Mouse (Mus musculus): ENCODE results near the gene Topors. TPM values are rescaled to one million over a fixed set of nuclear protein-coding genes. Genes with fewer than 3 reads are reported as not detected.
"Not testable (repeated sequence)": the region's sequence is repeated elsewhere in the genome, so short reads cannot be mapped to it uniquely, and the experiment has no call there.

Topors gene
- polyA plus RNA-seq (2015; fragmentation: Nextera tagmentation; extraction: Ambion mirVana): 35.0 and 36.7 TPM in 2 replicates

DNA sequence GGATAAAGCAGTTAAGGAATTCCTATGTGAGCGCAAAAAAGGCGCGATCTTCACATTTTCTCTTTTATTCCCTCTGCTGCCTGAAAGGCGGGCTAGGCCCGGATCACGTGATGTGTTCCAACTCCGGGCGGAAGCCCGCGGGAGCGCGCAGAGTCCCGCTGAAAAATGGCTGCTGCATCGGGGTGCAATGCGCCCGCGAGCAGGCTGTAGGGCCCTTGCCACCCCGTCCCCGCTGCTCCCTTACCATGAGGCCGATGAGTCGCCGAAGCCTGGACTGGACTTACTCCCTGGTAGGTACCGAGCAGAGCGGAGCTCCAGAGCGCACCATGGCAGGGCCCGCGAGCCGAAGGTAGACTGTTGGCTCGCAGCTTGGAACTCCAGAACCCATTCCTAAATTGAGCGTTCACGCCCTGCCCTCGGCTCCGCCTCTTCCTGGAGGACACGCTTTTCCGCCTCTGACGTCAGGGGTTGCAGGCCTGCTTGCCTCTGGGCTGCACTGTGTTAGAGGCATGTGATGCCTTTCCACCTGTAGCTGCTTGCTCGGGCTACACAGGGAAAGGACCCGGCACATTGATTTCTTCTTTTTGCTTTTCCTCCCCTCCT lies at the start of gene Topors, which contains the start of gene Smim27:
Gene Topors (minus strand): TSS at position 421 of the 603 bp plus-strand sequence.
Gene Smim27 (plus strand): TSS at position 150 of the 603 bp plus-strand sequence.
- Histone ChIP-seq H3K36me3 (peaks cover 3% of the 10 kb centered on the region; the same call in 1 of the 2 replicates), H3K27me3 (no peaks in the 10 kb centered on the region), H3K9me3 (no peaks in the 10 kb centered on the region), H3K27ac (peak within 1 kb of the TSS; percentile 88), H3K4me1 (replicated peaks) (peaks cover 27% of the 10 kb centered on the region), H3K4me3 (replicated peaks) (peak within 1 kb of the TSS; percentile 89), H3K9ac (replicated peaks) (peak within 1 kb of the TSS; percentile 88), H3K4me2 (replicated peaks) (peak within 1 kb of the TSS; percentile 91)
- peak; percentile 95 for ATAC-seq
- under 1% methylated on average over 38 of the region's 38 CpGs for WGBS

DNA sequence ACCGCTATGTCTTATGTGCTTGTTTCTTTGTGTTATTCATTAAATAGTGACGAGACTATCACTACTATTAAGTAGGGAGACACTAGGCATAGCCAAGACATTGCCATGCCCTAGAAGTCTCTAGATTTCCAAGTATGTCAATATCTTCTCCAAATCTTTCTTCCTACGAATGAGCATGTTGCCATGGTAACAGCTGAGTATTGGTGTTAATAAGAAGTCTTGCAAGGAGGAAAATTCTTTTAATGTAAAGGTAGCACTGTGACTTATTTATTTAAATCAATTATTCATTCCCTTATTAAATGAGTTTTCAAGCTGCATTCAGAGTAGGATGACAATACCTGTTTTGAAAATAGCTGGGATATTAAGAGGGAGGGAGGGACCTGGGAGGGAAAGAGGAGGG lies 47.8 kb upstream of the Topors start:
- Histone ChIP-seq H3K27ac (no peak overlapping the region), H3K4me3 (replicated peaks) (no peak overlapping the region), H3K9me3 (no peaks in the 10 kb centered on the region), H3K9ac (replicated peaks) (no peak overlapping the region), H3K36me3 (no peaks in the 10 kb centered on the region), H3K4me2 (replicated peaks) (no peak overlapping the region), H3K27me3 (no peaks in the 10 kb centered on the region), H3K4me1 (replicated peaks) (no peaks in the 10 kb centered on the region)
- WGBS: 68% methylated on average over 3 of the region's 3 CpGs
- no peak for ATAC-seq

DNA sequence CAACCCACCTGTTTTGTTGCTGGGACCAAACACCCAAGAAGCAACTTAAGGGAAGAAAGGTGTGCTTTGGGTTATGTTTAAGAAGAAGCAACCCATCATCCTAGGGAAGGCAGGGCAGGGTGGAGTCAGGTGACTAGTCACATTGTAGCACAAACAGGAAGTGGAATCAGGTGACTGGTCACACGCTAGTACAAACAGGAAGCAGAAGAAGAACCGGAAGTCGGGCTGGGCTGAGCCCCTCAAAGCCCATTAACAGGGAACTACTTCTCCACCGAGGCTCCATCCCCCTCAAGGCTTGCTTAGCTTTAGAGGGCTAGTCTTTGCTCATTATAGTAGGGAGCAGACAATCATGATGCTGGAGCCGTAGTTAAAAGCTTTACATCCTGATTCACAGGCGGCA lies 43.4 kb upstream of the Topors start:
- no peak overlapping the region for H3K4me3 ChIP-seq (replicated peaks)
- no peak for ATAC-seq
- H3K4me1 ChIP-seq (replicated peaks): peaks cover 3% of the 10 kb centered on the region; the same call in 1 of the 2 replicates
- no peak overlapping the region for H3K4me2 ChIP-seq (replicated peaks)
- 90% methylated on average over 6 of the region's 6 CpGs for WGBS
- H3K27me3 ChIP-seq: no peaks in the 10 kb centered on the region
- H3K27ac ChIP-seq: no peak overlapping the region
- no peaks in the 10 kb centered on the region for H3K9me3 ChIP-seq
- H3K36me3 ChIP-seq: no peaks in the 10 kb centered on the region
- no peak overlapping the region for H3K9ac ChIP-seq (replicated peaks)

DNA sequence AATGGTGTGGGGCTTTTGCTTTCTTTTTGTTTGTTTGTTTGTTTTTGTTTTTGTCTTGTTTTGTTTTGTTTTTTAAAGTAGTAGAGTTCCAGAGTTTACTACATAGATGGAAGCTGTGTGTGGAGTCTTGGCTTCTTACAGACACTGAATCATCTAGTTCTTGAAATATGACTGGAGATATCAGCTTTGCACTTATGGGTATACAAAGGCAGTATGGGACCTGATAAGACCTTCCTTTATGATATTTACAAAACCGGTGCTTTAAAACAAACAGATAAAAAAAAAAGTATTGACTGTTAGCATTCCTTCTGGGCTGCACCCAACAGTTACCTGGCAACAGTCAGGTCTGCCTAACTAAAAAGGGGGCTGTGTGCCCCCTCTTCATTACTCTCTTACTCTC lies 42.6 kb upstream of the Topors start:
- no peaks in the 10 kb centered on the region for H3K27me3 ChIP-seq
- no peaks in the 10 kb centered on the region for H3K9me3 ChIP-seq
- no peak overlapping the region for H3K27ac ChIP-seq
- ATAC-seq: no peak
- 88% methylated on average over 1 of the region's 1 CpGs for WGBS
- H3K9ac ChIP-seq (replicated peaks): no peak overlapping the region
- H3K4me3 ChIP-seq (replicated peaks): no peak overlapping the region
- H3K4me2 ChIP-seq (replicated peaks): no peak overlapping the region
- no peaks in the 10 kb centered on the region for H3K36me3 ChIP-seq
- peaks cover 3% of the 10 kb centered on the region; the same call in 1 of the 2 replicates for H3K4me1 ChIP-seq (replicated peaks)

DNA sequence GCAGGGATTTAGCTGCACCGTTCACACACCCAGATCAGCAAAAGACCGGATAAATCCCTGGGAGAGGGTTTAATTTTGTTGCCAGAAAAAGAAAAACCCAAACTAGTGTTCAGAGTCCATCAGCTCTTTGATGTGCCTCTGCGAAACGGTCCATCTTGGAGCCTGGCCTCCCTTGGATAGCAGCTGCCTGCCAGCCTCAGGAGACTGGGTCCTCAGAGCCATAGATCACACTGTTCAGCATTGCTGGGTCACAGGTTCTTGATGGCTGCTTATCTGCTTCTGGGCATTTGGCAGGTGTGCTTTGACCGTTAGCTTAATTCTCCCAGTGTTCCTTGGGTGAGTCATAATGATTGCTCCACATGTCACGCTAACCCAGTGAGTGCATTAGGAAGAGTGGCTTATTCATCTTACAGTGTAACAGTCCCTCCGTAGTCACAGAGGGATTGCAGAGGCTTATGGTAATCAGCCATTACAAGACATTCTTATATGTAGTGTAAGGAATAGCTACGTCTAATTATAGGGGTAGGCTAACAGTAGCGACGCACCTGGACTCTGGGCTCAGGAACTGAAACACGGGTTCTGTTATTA lies 41.2 kb upstream of the Topors start:
- peaks cover 3% of the 10 kb centered on the region; the same call in 1 of the 2 replicates for H3K4me1 ChIP-seq (replicated peaks)
- H3K4me3 ChIP-seq (replicated peaks): no peak overlapping the region
- H3K27me3 ChIP-seq: no peaks in the 10 kb centered on the region
- no peaks in the 10 kb centered on the region for H3K36me3 ChIP-seq
- WGBS: 60% methylated on average over 11 of the region's 11 CpGs
- no peak overlapping the region for H3K9ac ChIP-seq (replicated peaks)
- peak; percentile 55; the same call in 1 of the 2 replicates for ATAC-seq
- H3K4me2 ChIP-seq (replicated peaks): no peak overlapping the region
- no peak overlapping the region for H3K27ac ChIP-seq
- no peaks in the 10 kb centered on the region for H3K9me3 ChIP-seq

DNA sequence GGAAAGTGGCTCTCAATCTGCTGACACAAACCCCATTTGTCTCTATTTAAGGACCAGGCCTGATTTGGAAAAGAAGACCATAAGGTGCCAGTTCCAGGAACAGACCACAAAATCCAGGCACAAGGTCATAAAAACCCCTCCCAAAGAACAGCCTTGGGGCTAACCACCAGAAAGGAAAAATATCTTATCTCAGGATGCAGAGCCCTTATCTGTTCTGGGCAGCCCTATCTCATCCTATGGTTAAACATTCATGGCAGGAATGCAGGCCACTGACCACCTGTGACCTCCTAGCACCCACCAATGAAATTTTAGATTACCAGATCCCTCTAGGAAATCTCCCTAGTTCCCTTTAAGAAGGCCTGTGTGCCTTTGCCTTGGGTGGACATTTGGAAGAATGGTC lies 40.0 kb upstream of the Topors start:
- H3K9ac ChIP-seq (replicated peaks): no peak overlapping the region
- no peaks in the 10 kb centered on the region for H3K36me3 ChIP-seq
- H3K9me3 ChIP-seq: no peaks in the 10 kb centered on the region
- peaks cover 3% of the 10 kb centered on the region; the same call in 1 of the 2 replicates for H3K4me1 ChIP-seq (replicated peaks)
- H3K27me3 ChIP-seq: no peaks in the 10 kb centered on the region
- H3K4me2 ChIP-seq (replicated peaks): no peak overlapping the region
- H3K27ac ChIP-seq: no peak overlapping the region
- no peak overlapping the region for H3K4me3 ChIP-seq (replicated peaks)
- no peak for ATAC-seq

DNA sequence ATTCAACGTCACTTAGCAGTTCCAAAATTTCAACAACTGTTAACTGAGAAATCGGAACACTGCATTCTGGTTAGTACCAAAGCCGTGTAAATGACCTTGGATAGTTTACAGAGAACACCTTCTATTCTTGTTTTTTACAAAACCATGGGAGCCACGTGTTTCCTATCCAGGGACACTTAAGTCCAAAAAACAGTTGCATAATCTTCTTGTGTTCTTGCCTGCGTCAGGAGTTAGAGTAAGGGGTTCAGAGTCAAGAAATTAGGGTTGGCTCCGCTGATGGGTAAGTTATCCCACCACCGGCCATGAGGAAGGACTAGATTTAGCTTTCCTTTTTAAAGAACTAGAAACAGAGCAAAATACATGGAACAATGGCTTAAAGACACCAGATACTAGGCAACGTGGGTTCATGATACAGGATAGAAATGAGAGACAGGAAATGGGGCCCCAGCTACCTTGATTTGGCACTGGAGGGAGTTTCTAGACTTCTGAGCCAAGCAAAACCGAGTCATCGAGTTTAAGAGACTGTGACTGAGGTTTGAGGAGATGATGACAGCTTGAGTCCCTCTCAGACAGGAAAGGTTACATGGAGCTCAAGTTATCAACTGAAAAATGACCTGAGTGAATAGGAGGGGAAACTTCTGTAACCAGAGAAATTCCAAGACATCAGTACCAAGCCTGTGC lies 32.9 kb upstream of the Topors start:
- 88% methylated on average over 10 of the region's 10 CpGs for WGBS
- Histone ChIP-seq H3K4me1 (replicated peaks) (0 out of 2 replicates have a peak, but pooled peaks cover 3% of the 10 kb centered on the region), H3K36me3 (no peaks in the 10 kb centered on the region), H3K27me3 (0 out of 2 replicates have a peak, but pooled peaks cover 3% of the 10 kb centered on the region), H3K27ac (no peak overlapping the region), H3K4me3 (replicated peaks) (no peak overlapping the region), H3K9ac (replicated peaks) (no peak overlapping the region), H3K9me3 (no peaks in the 10 kb centered on the region), H3K4me2 (replicated peaks) (no peak overlapping the region)
- no peak for ATAC-seq

DNA sequence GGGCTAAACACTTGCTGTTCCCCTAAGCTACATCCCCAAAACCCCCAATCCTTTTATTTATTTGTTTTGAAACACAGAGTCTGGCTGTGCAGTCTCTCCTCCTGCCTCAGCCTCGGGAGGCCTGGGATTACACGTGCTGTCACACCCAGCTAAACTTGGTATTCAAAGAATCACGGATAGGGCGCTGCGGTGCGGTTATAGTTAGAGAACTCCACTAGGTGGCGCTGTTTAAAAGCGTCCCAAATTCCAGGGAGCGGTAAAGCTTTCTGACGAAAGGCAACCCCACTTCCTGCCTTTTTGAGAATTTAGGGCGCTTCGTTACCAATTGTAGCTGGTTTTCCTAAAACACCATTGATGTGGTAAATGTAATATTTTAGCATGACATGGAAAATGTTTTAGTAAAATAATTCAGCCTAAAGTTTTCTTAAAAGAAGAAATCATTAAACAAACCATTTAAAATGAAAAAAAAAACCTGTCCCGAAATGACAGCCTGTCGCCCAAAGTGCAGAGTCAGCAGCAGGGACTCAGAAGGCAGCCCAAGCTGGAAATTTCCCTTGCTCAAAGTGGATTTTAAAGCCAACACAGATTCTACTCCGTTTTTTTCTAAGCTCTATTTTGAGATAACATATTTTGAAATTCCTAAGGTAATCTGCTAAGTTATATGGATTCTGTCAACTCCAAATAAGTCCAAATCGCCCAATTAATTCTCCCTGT lies 31.6 kb upstream of the Topors start:
- ATAC-seq: peak; percentile 89
- Histone ChIP-seq H3K4me3 (replicated peaks) (no peak overlapping the region), H3K9me3 (no peaks in the 10 kb centered on the region; the same call in 1 of the 2 replicates), H3K9ac (replicated peaks) (no peak overlapping the region), H3K4me1 (replicated peaks) (0 out of 2 replicates have a peak, but pooled peaks cover 3% of the 10 kb centered on the region), H3K36me3 (no peaks in the 10 kb centered on the region), H3K27me3 (0 out of 2 replicates have a peak, but pooled peaks cover 3% of the 10 kb centered on the region), H3K27ac (no peak overlapping the region), H3K4me2 (replicated peaks) (peak overlapping the region; percentile 22)
- 13% methylated on average over 16 of the region's 16 CpGs for WGBS

DNA sequence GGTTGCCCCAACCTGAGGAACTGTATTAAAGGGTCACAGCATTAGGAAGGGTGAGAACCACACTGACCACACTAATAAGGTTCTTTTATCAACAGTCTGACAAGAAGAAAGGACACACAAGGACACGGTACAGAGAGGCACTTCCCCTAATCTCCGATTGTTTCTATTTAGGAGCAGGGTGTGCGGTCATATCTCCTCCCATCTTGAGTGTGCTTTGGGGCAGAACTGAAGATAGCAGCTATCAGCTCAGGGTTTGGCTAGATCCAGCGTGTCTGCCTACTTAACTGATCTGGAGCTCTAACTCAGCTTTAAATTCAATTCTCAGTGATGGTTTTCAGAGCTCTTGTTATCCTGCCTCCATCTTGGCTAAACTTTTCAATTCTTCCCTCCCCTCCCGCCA lies 29.5 kb upstream of the Topors start:
- Histone ChIP-seq H3K4me2 (replicated peaks) (no peak overlapping the region), H3K27ac (no peak overlapping the region), H3K36me3 (no peaks in the 10 kb centered on the region), H3K9ac (replicated peaks) (no peak overlapping the region), H3K4me3 (replicated peaks) (no peak overlapping the region), H3K27me3 (0 out of 2 replicates have a peak, but pooled peaks cover 3% of the 10 kb centered on the region), H3K4me1 (replicated peaks) (0 out of 2 replicates have a peak, but pooled peaks cover 3% of the 10 kb centered on the region), H3K9me3 (peaks cover 2% of the 10 kb centered on the region; the same call in 1 of the 2 replicates)
- 73% methylated on average over 5 of the region's 5 CpGs for WGBS
- no peak for ATAC-seq

DNA sequence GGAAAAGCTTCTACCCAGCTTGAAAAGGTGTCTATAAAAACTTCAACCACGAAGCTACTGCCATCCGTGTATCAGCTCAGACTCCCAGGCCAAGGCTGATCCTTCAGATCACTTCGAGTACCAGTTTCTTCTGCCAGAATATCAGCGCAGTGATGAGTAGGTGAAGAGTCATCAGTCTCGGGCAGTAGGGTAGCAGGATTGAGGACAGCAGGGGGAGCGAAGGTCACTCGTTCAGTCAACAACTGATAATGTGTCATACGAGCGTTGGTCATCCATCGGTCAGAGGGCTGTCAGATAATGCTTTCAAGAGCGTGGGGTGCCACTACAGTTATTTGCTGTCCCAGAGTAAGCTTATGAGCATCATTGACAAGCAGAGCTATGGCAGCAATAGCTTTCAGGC lies 21.9 kb upstream of the Topors start:
- not testable (repeated sequence) for H3K4me1 ChIP-seq (replicated peaks); ATAC-seq; H3K27me3 ChIP-seq; H3K27ac ChIP-seq; H3K4me2 ChIP-seq (replicated peaks); H3K36me3 ChIP-seq; H3K4me3 ChIP-seq (replicated peaks); H3K9ac ChIP-seq (replicated peaks); H3K9me3 ChIP-seq
- 91% methylated on average over 11 of the region's 11 CpGs for WGBS

DNA sequence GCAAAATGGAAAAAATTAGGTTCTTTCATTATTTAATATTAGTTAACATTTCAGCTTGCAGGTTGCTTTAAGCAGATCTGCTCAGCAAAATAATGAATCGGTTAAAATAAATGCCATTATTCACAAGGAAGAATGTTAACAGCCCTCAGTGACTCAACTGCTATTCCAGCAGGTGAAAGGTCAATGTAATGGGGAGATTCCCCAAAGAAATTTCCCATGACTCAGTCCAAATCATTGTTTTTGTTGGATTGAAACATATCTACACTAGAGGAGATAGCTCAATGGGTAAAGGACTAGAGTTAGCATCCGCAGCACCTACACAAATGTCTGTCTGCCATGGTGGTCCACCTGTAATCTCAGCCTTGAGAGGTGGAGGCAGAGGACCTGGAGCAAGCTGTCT lies 19.4 kb upstream of the Topors start:
- Histone ChIP-seq H3K9me3 (peaks cover 1% of the 10 kb centered on the region; the same call in 1 of the 2 replicates), H3K27ac (no peak overlapping the region), H3K4me2 (replicated peaks) (no peak overlapping the region), H3K9ac (replicated peaks) (no peak overlapping the region), H3K4me3 (replicated peaks) (no peak overlapping the region), H3K27me3 (no peaks in the 10 kb centered on the region), H3K36me3 (no peaks in the 10 kb centered on the region), H3K4me1 (replicated peaks) (no peaks in the 10 kb centered on the region)
- ATAC-seq: no peak
- 94% methylated on average over 2 of the region's 2 CpGs for WGBS
